11 mouse cellular contexts compared by ENCODE assay signal in the genomic region with DNA sequence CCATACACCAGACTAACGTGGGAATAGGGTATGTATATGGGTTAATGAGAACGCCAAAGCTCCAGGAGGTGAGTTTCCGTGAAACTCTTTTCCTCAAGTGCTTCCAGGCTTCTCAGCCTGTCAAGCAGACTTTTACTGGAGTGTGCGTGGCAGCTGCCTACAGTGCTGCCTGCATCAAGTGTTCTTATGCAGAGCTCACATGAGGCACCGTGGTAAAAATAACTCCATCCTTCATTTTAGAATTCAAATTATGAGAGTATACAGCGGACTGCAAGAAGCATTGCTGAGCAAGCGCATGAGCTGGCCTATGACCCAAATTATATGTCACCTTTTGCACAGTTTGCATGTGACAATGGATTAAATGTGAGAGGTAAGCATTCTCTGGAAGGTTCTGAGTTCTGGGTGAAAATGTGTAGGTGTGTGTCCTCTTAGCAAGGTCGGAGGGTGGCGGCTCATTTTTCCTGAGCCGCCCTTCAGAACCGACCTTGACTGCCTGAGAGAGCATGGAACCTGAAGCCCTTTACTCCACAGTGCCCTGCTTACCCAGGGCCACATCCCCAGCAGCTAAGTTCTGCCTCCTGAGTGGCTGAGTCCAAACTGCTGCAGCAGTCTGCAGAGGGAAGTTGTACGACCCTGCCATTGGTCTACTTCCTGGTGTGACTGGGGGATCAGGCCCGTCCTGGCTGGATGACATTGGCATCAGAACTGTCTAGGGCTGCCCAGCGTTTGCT. TPM values are rescaled to one million over a fixed set of nuclear protein-coding genes. Genes with fewer than 3 reads are reported as not detected.
DNase-seq lines count a peak whose midpoint lies in the region; ATAC-seq and TF ChIP-seq lines count a peak whose summit lies in the region.
"Had no signal": no experiment of that assay in that cellular context is flagged by ENCODE, and none has a peak within 500 bp of the region (broad histone marks: within the 10 kb centered on the region; RNA-seq: fewer than 3 reads in every experiment).

No protein-coding gene starts in this region.

- ATAC-seq in lung, embryonic 16.5 days (ENCODE audit: low read depth), result peak; percentile 39; the same call in 1 of the 2 replicates
- ATAC-seq in heart, embryonic 13.5 days (ENCODE audit: extremely low read depth, insufficient number of reproducible peaks, low FRiP score, low TSS enrichment), result 0 out of 2 replicates have a peak, but pooled peaks have one; percentile 20
- no peak for ATAC-seq in stomach, embryonic 15.5 days (ENCODE audit: insufficient read depth, low FRiP score, low read depth)
- no peak for ATAC-seq in forebrain, embryonic 12.5 days (ENCODE audit: low FRiP score)
- ATAC-seq: midbrain, embryonic 16.5 days had no signal

- H3K36me3 ChIP-seq in lung, embryonic 16.5 days (ENCODE audit: control insufficient read depth, insufficient read depth, low read length), result peaks cover 15% of the 10 kb centered on the region
- H3K36me3 ChIP-seq in heart, embryonic 13.5 days, result peaks cover 43% of the 10 kb centered on the region
- H3K36me3 ChIP-seq in stomach, embryonic 15.5 days, result peaks cover 7% of the 10 kb centered on the region; the same call in 1 of the 2 replicates
- H3K36me3 ChIP-seq in thymus, adult 2 months (ENCODE audit: control insufficient read depth, insufficient read depth, low read length), result peaks cover 44% of the 10 kb centered on the region
- H3K36me3 ChIP-seq in forebrain, embryonic 12.5 days (replicated peaks), result peaks cover 47% of the 10 kb centered on the region

- no peak overlapping the region for H3K4me2 ChIP-seq in lung, embryonic 16.5 days (ENCODE audit: low read depth, low read length)
- peak overlapping the region; percentile 25 for H3K4me2 ChIP-seq in heart, embryonic 13.5 days
- no peak overlapping the region for H3K4me2 ChIP-seq in stomach, embryonic 15.5 days
- no peak overlapping the region for H3K4me2 ChIP-seq in forebrain, embryonic 12.5 days

- no peak overlapping the region for H3K9ac ChIP-seq in lung, embryonic 16.5 days (ENCODE audit: low read length)
- H3K9ac ChIP-seq in heart, embryonic 13.5 days, result peak overlapping the region; percentile 64
- no peak overlapping the region for H3K9ac ChIP-seq in stomach, embryonic 15.5 days
- no peak overlapping the region for H3K9ac ChIP-seq in forebrain, embryonic 12.5 days

- 63% methylated on average over 14 of the region's 14 CpGs for WGBS in lung, embryonic 16.5 days
- 54% methylated on average over 14 of the region's 14 CpGs for whole genome bisulfite sequencing in heart, embryonic 13.5 days
- WGBS in stomach, embryonic 15.5 days, result 72% methylated on average over 14 of the region's 14 CpGs
- WGBS in thymus, adult 2 months, result 96% methylated on average over 14 of the region's 14 CpGs
- WGBS in forebrain, embryonic 12.5 days, result 82% methylated on average over 14 of the region's 14 CpGs

- peaks cover 18% of the 10 kb centered on the region for H3K4me1 ChIP-seq in lung, embryonic 16.5 days (replicated peaks; ENCODE audit: control insufficient read depth, insufficient read depth, low read length)
- H3K4me1 ChIP-seq in heart, embryonic 13.5 days, result peaks cover 57% of the 10 kb centered on the region
- peaks cover 11% of the 10 kb centered on the region; the same call in 1 of the 2 replicates for H3K4me1 ChIP-seq in stomach, embryonic 15.5 days
- H3K4me1 ChIP-seq in thymus, adult 2 months (replicated peaks; ENCODE audit: control insufficient read depth, insufficient read depth, low read length), result peaks cover 38% of the 10 kb centered on the region
- no peaks in the 10 kb centered on the region for H3K4me1 ChIP-seq in forebrain, embryonic 12.5 days
- H3K4me1 ChIP-seq: hindbrain, embryonic 10.5 days had no signal

- peak; percentile 69 for DNase-seq in gastrocnemius, adult 2 months
- no peak for DNase-seq in gastrocnemius, postnatal 4 days (ENCODE audit: low spot score in 2 of 2)
- no peak for DNase-seq in lung, postnatal 14 days
- DNase-seq in thymus, adult 2 months, result no peak

- TF ChIP-seq POLR2A in thymus, adult 2 months (IDR thresholded peaks at IDR 0.05; ENCODE audit: control insufficient read depth, extremely low read depth, insufficient read depth, low read length, poor library complexity), result no peak

- H3K4me3 ChIP-seq in gastrocnemius, adult 2 months, result no peak overlapping the region; the same call in 1 of the 2 replicates
- no peak overlapping the region for H3K4me3 ChIP-seq in lung, embryonic 16.5 days (ENCODE audit: low read length)
- H3K4me3 ChIP-seq in heart, embryonic 13.5 days, result peak overlapping the region; percentile 8; the same call in 1 of the 2 replicates
- no peak overlapping the region for H3K4me3 ChIP-seq in stomach, embryonic 15.5 days (replicated peaks)
- H3K4me3 ChIP-seq in thymus, adult 2 months (ENCODE audit: control insufficient read depth, insufficient read depth, low read length), result no peak overlapping the region
- no peak overlapping the region for H3K4me3 ChIP-seq in forebrain, embryonic 12.5 days (replicated peaks)
- H3K4me3 ChIP-seq: erythroblast, embryonic 14.5 days; hindbrain, embryonic 10.5 days had no signal

- no peaks in the 10 kb centered on the region for H3K9me3 ChIP-seq in lung, embryonic 16.5 days (ENCODE audit: control insufficient read depth, low read length)
- no peaks in the 10 kb centered on the region for H3K9me3 ChIP-seq in heart, embryonic 13.5 days
- H3K9me3 ChIP-seq in stomach, embryonic 15.5 days, result no peaks in the 10 kb centered on the region
- no peaks in the 10 kb centered on the region for H3K9me3 ChIP-seq in forebrain, embryonic 12.5 days
- H3K9me3 ChIP-seq: hindbrain, embryonic 10.5 days had no signal

- peak overlapping the region; percentile 97 for H3K27ac ChIP-seq in gastrocnemius, adult 2 months
- peak overlapping the region; percentile 76 for H3K27ac ChIP-seq in lung, embryonic 16.5 days (ENCODE audit: low read length)
- H3K27ac ChIP-seq in heart, embryonic 13.5 days (replicated peaks), result peak overlapping the region; percentile 96
- peak overlapping the region; percentile 42 for H3K27ac ChIP-seq in stomach, embryonic 15.5 days
- no peak overlapping the region for H3K27ac ChIP-seq in thymus, adult 2 months (ENCODE audit: control insufficient read depth, insufficient read depth, low read length)
- no peak overlapping the region for H3K27ac ChIP-seq in forebrain, embryonic 12.5 days
- H3K27ac ChIP-seq: hindbrain, embryonic 10.5 days had no signal

- intact Hi-C loops in gastrocnemius, adult 2 months (cut with DNase I), result no loop called here

- no peaks in the 10 kb centered on the region for H3K27me3 ChIP-seq in lung, embryonic 16.5 days (ENCODE audit: control insufficient read depth, insufficient read depth, low read depth, low read length)
- no peaks in the 10 kb centered on the region for H3K27me3 ChIP-seq in heart, embryonic 13.5 days (replicated peaks)
- H3K27me3 ChIP-seq in stomach, embryonic 15.5 days (replicated peaks), result no peaks in the 10 kb centered on the region
- no peaks in the 10 kb centered on the region for H3K27me3 ChIP-seq in thymus, adult 2 months (ENCODE audit: control insufficient read depth, insufficient read depth, low read length)
- no peaks in the 10 kb centered on the region for H3K27me3 ChIP-seq in forebrain, embryonic 12.5 days

- no peak for TF ChIP-seq CTCF in gastrocnemius, adult 2 months (IDR thresholded peaks at IDR 0.05)
- TF ChIP-seq CTCF in thymus, adult 2 months (IDR thresholded peaks at IDR 0.05; ENCODE audit: borderline replicate concordance, control insufficient read depth, extremely low read depth, insufficient read depth, low read length, poor library complexity), result no peak

RNA-seq across cellular contexts. Expression of a gene that starts 34.4 kb away (rescaled TPM):
- total RNA-seq in gastrocnemius, adult 2 months (2021), result under 1 TPM; 0.38 to 0.45 TPM
- total RNA-seq in gastrocnemius, postnatal 4 days (2021), result 1 to 10 TPM; 3.6 to 3.8 TPM
- 10.2 and 11.4 TPM in 2 replicates for polyA plus RNA-seq in lung, embryonic 16.5 days (2015; fragmentation: Nextera tagmentation; extraction: Ambion mirVana)
- polyA plus RNA-seq in heart, embryonic 13.5 days (2015; fragmentation: Nextera tagmentation; extraction: Ambion mirVana), result 6.2 and 7.5 TPM in 2 replicates
- 11.4 and 13.8 TPM in 2 replicates for polyA plus RNA-seq in stomach, embryonic 15.5 days (2015; fragmentation: Nextera tagmentation; extraction: Ambion mirVana)
- polyA plus RNA-seq in thymus, adult 2 months (2012; rRNA removed), result 6.3 and 7.2 TPM in 2 replicates
- polyA plus RNA-seq in forebrain, embryonic 12.5 days (2016; fragmentation: Nextera tagmentation; extraction: Ambion mirVana), result 12.7 and 15.8 TPM in 2 replicates
- polyA plus RNA-seq: erythroblast, embryonic 14.5 days had no signal

RNA-seq across cellular contexts. Expression of a gene that starts 34.5 kb away (rescaled TPM):
- total RNA-seq in gastrocnemius, adult 2 months (2021), result 10 to 100 TPM; 35.0 to 46.0 TPM
- total RNA-seq in gastrocnemius, postnatal 4 days (2021), result 10 to 100 TPM; 74.3 to 85.5 TPM
- polyA plus RNA-seq in lung, embryonic 16.5 days (2015; fragmentation: Nextera tagmentation; extraction: Ambion mirVana), result 210 and 225 TPM in 2 replicates
- 214 and 236 TPM in 2 replicates for polyA plus RNA-seq in heart, embryonic 13.5 days (2015; fragmentation: Nextera tagmentation; extraction: Ambion mirVana)
- 218 and 229 TPM in 2 replicates for polyA plus RNA-seq in stomach, embryonic 15.5 days (2015; fragmentation: Nextera tagmentation; extraction: Ambion mirVana)
- polyA plus RNA-seq in thymus, adult 2 months (2012; rRNA removed), result 38.7 and 54.5 TPM in 2 replicates
- polyA plus RNA-seq in forebrain, embryonic 12.5 days (2016; fragmentation: Nextera tagmentation; extraction: Ambion mirVana), result 174 and 186 TPM in 2 replicates

RNA-seq across cellular contexts. Expression of a gene that starts 35.5 kb away (rescaled TPM):
- total RNA-seq in gastrocnemius, adult 2 months (2021), result 100 to 1,000 TPM; 103 to 115 TPM
- total RNA-seq in gastrocnemius, postnatal 4 days (2021), result 10 to 100 TPM; 16.6 to 17.0 TPM
- 8.6 and 8.9 TPM in 2 replicates for polyA plus RNA-seq in lung, embryonic 16.5 days (2015; fragmentation: Nextera tagmentation; extraction: Ambion mirVana)
- 9.1 and 9.7 TPM in 2 replicates for polyA plus RNA-seq in heart, embryonic 13.5 days (2015; fragmentation: Nextera tagmentation; extraction: Ambion mirVana)
- 10.5 and 10.6 TPM in 2 replicates for polyA plus RNA-seq in stomach, embryonic 15.5 days (2015; fragmentation: Nextera tagmentation; extraction: Ambion mirVana)
- 72.4 and 78.8 TPM in 2 replicates for polyA plus RNA-seq in thymus, adult 2 months (2012; rRNA removed)
- polyA plus RNA-seq in forebrain, embryonic 12.5 days (2016; fragmentation: Nextera tagmentation; extraction: Ambion mirVana), result 9.6 and 10.7 TPM in 2 replicates

RNA-seq across cellular contexts. Expression of a gene that starts 52.0 kb away (rescaled TPM):
- total RNA-seq in gastrocnemius, adult 2 months (2021), result 10 to 100 TPM; 22.1 to 28.5 TPM
- total RNA-seq in gastrocnemius, postnatal 4 days (2021), result 10 to 100 TPM; 22.2 to 22.8 TPM
- polyA plus RNA-seq in lung, embryonic 16.5 days (2015; fragmentation: Nextera tagmentation; extraction: Ambion mirVana), result 76.2 and 76.8 TPM in 2 replicates
- 54.4 and 59.9 TPM in 2 replicates for polyA plus RNA-seq in heart, embryonic 13.5 days (2015; fragmentation: Nextera tagmentation; extraction: Ambion mirVana)
- polyA plus RNA-seq in stomach, embryonic 15.5 days (2015; fragmentation: Nextera tagmentation; extraction: Ambion mirVana), result 63.2 and 69.5 TPM in 2 replicates
- 103 TPM in 2 replicates for polyA plus RNA-seq in thymus, adult 2 months (2012; rRNA removed)
- polyA plus RNA-seq in forebrain, embryonic 12.5 days (2016; fragmentation: Nextera tagmentation; extraction: Ambion mirVana), result 60.5 and 62.6 TPM in 2 replicates

RNA-seq across cellular contexts. Expression of a gene that starts 52.5 kb away (rescaled TPM):
- 1 to 10 TPM; 4.9 to 5.5 TPM for total RNA-seq in gastrocnemius, adult 2 months (2021)
- total RNA-seq in gastrocnemius, postnatal 4 days (2021), result 10 to 100 TPM; 16.9 to 18.3 TPM
- polyA plus RNA-seq in lung, embryonic 16.5 days (2015; fragmentation: Nextera tagmentation; extraction: Ambion mirVana), result 65.2 and 66.5 TPM in 2 replicates
- polyA plus RNA-seq in heart, embryonic 13.5 days (2015; fragmentation: Nextera tagmentation; extraction: Ambion mirVana), result 55.5 and 56.8 TPM in 2 replicates
- polyA plus RNA-seq in stomach, embryonic 15.5 days (2015; fragmentation: Nextera tagmentation; extraction: Ambion mirVana), result 54.7 and 59.1 TPM in 2 replicates
- 52.6 and 54.4 TPM in 2 replicates for polyA plus RNA-seq in thymus, adult 2 months (2012; rRNA removed)
- 106 and 115 TPM in 2 replicates for polyA plus RNA-seq in forebrain, embryonic 12.5 days (2016; fragmentation: Nextera tagmentation; extraction: Ambion mirVana)

Comparison
In these comparisons a context has a peak if more than half of its experiments do, and no peak if none do; other contexts are left out.
1. H3K27ac ChIP-seq: peak in gastrocnemius, adult 2 months (single experiment), lung, embryonic 16.5 days (single experiment), heart, embryonic 13.5 days (single experiment) and stomach, embryonic 15.5 days (single experiment); none in thymus, adult 2 months (single experiment) and forebrain, embryonic 12.5 days (single experiment).
2. ATAC-seq: peak in lung, embryonic 16.5 days (single experiment) and heart, embryonic 13.5 days (single experiment); none in stomach, embryonic 15.5 days (single experiment) and forebrain, embryonic 12.5 days (single experiment).